Mouse (Mus musculus): ENCODE results near the gene Fhl1. TPM values are rescaled to one million over a fixed set of nuclear protein-coding genes. Genes with fewer than 3 reads are reported as not detected.

The Fhl1 gene
- polyA plus RNA-seq, 1 experiment: 74.2 TPM

DNA sequence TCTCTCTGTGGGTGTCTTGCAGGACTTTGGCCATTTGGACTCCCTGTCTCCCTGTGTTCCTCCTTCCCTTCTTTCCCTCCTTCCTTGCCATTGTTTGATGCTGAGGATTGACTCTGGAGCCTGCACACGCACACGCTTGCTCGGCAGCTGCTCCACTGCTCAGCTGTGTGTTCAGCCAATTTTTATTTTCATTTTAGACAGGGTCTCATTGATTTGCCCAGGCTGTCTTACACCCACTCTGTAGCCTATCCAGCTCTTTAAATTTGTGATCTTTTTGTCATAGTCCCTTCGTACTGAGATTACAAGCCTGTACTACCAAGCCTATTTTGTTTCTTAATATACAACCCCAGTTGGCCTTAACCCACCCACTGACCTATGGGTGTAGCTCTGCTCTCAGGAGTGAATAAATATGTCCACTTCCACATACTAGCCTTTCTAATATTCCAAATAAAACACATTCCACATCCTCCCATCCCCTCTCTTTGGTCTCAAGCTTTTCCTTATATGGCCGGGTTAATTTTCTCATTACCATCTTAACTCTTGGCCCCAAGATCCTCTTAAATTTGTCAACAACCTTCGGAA is 34.3 kb upstream of the Fhl1 start:
- no peaks in the 10 kb centered on the region for H3K79me2 ChIP-seq (ENCODE audit: control insufficient read depth, insufficient read depth)
- H3ac ChIP-seq (ENCODE audit: control insufficient read depth, insufficient read length): no peak overlapping the region
- TF ChIP-seq TCF12 (IDR thresholded peaks at IDR 0.05; ENCODE audit: insufficient read depth, poor library complexity, severe bottlenecking) (no peak), SRF (IDR thresholded peaks at IDR 0.05; ENCODE audit: control insufficient read depth, insufficient read length, low read depth) (no peak), E2F4 (IDR thresholded peaks at IDR 0.05; ENCODE audit: insufficient read depth) (no peak), POLR2AphosphoS2 (IDR thresholded peaks at IDR 0.05; ENCODE audit: insufficient read length, low read depth) (no peak), MYOD1 (IDR thresholded peaks at IDR 0.05; ENCODE audit: control insufficient read depth in 1 of 3, insufficient read length in 2 of 3, low read depth in 2 of 3) (peak in 2 of 3 experiments; percentile 10 to 20), USF1 (IDR thresholded peaks at IDR 0.05; ENCODE audit: low read depth) (no peak), MAX (IDR thresholded peaks at IDR 0.05; ENCODE audit: low read depth) (no peak)
- H3K27me3 ChIP-seq (ENCODE audit: control insufficient read depth, insufficient read depth, insufficient read length): no peaks in the 10 kb centered on the region
- no peaks in the 10 kb centered on the region for H3K36me3 ChIP-seq (ENCODE audit: control insufficient read depth, insufficient read depth)
- no peak overlapping the region for H3K4me3 ChIP-seq
- H3K4me2 ChIP-seq (ENCODE audit: low read depth): peak overlapping the region; percentile 37

- TF ChIP-seq USF1 (IDR thresholded peaks at IDR 0.05; ENCODE audit: low read depth) (no peak), MYOD1 (IDR thresholded peaks at IDR 0.05; ENCODE audit: control insufficient read depth in 1 of 3, insufficient read length in 2 of 3, low read depth in 2 of 3) (peak in 1 of 3 experiments; percentile 26)
- no peak overlapping the region for H3ac ChIP-seq (ENCODE audit: control insufficient read depth, insufficient read length)
- peak overlapping the region; percentile 37 for H3K4me2 ChIP-seq (ENCODE audit: low read depth)
- no peak overlapping the region for H3K4me3 ChIP-seq
- no peaks in the 10 kb centered on the region for H3K27me3 ChIP-seq (ENCODE audit: control insufficient read depth, insufficient read depth, insufficient read length)
- H3K79me2 ChIP-seq (ENCODE audit: control insufficient read depth, insufficient read depth): no peaks in the 10 kb centered on the region
- no peaks in the 10 kb centered on the region for H3K36me3 ChIP-seq (ENCODE audit: control insufficient read depth, insufficient read depth)
Measured at GRCm38 (mm10) chrX:56697886-56698285, 33.7 kb upstream of the Fhl1 start.

- Histone ChIP-seq H3K36me3 (ENCODE audit: control insufficient read depth, insufficient read depth) (no peaks in the 10 kb centered on the region), H3K27me3 (ENCODE audit: control insufficient read depth, insufficient read depth, insufficient read length) (no peaks in the 10 kb centered on the region), H3K79me2 (ENCODE audit: control insufficient read depth, insufficient read depth) (no peaks in the 10 kb centered on the region), H3K4me2 (ENCODE audit: low read depth) (no peak overlapping the region), H3ac (ENCODE audit: control insufficient read depth, insufficient read length) (no peak overlapping the region), H3K4me3 (no peak overlapping the region)
- TF ChIP-seq TCF12 (IDR thresholded peaks at IDR 0.05; ENCODE audit: insufficient read depth, poor library complexity, severe bottlenecking): no peak
- TF ChIP-seq SRF (IDR thresholded peaks at IDR 0.05; ENCODE audit: control insufficient read depth, insufficient read length, low read depth): no peak
- TF ChIP-seq POLR2AphosphoS2 (IDR thresholded peaks at IDR 0.05; ENCODE audit: insufficient read length, low read depth): no peak
- TF ChIP-seq MYOD1 (IDR thresholded peaks at IDR 0.05; ENCODE audit: control insufficient read depth in 1 of 3, insufficient read length in 2 of 3, low read depth in 2 of 3): no peak
- TF ChIP-seq POLR2A (IDR thresholded peaks at IDR 0.05; ENCODE audit: insufficient read length, low read depth): no peak
- TF ChIP-seq MAX (IDR thresholded peaks at IDR 0.05; ENCODE audit: low read depth): no peak
- TF ChIP-seq CEBPB (IDR thresholded peaks at IDR 0.05; ENCODE audit: insufficient read depth, poor library complexity, severe bottlenecking): no peak
- no peak for TF ChIP-seq REST (IDR thresholded peaks at IDR 0.05; ENCODE audit: insufficient read depth, insufficient read length)
- TF ChIP-seq TCF3 (IDR thresholded peaks at IDR 0.05; ENCODE audit: insufficient read length, low read depth): no peak
- TF ChIP-seq USF1 (IDR thresholded peaks at IDR 0.05; ENCODE audit: low read depth): no peak
- TF ChIP-seq MYOG (IDR thresholded peaks at IDR 0.05; ENCODE audit: control insufficient read depth in 1 of 3, insufficient read depth in 1 of 3, insufficient read length in 2 of 3, low read depth in 2 of 3): no peak
- TF ChIP-seq E2F4 (IDR thresholded peaks at IDR 0.05; ENCODE audit: insufficient read depth): no peak
Measured at GRCm38 (mm10) chrX:56701261-56701660, 30.3 kb upstream of the Fhl1 start.

- TF ChIP-seq MAX (IDR thresholded peaks at IDR 0.05; ENCODE audit: low read depth): no peak
- peak in 1 of 3 experiments; percentile 34 for TF ChIP-seq MYOD1 (IDR thresholded peaks at IDR 0.05; ENCODE audit: control insufficient read depth in 1 of 3, insufficient read length in 2 of 3, low read depth in 2 of 3)
- TF ChIP-seq SRF (IDR thresholded peaks at IDR 0.05; ENCODE audit: control insufficient read depth, insufficient read length, low read depth): no peak
- TF ChIP-seq MYOG (IDR thresholded peaks at IDR 0.05; ENCODE audit: control insufficient read depth in 1 of 3, insufficient read depth in 1 of 3, insufficient read length in 2 of 3, low read depth in 2 of 3): no peak
- TF ChIP-seq REST (IDR thresholded peaks at IDR 0.05; ENCODE audit: insufficient read depth, insufficient read length): no peak
- no peak for TF ChIP-seq TCF12 (IDR thresholded peaks at IDR 0.05; ENCODE audit: insufficient read depth, poor library complexity, severe bottlenecking)
- H3K27me3 ChIP-seq (ENCODE audit: control insufficient read depth, insufficient read depth, insufficient read length): no peaks in the 10 kb centered on the region
- peak overlapping the region; percentile 40 for H3K4me2 ChIP-seq (ENCODE audit: low read depth)
- no peak overlapping the region for H3ac ChIP-seq (ENCODE audit: control insufficient read depth, insufficient read length)
- no peak overlapping the region for H3K4me3 ChIP-seq
- H3K36me3 ChIP-seq (ENCODE audit: control insufficient read depth, insufficient read depth): no peaks in the 10 kb centered on the region
- no peaks in the 10 kb centered on the region for H3K79me2 ChIP-seq (ENCODE audit: control insufficient read depth, insufficient read depth)
Measured at GRCm38 (mm10) chrX:56703965-56704562, 27.5 kb upstream of the Fhl1 start.

GRCm38 (mm10) chrX:56708592-56709370 is 22.8 kb upstream of the Fhl1 start:
- Histone ChIP-seq H3K4me2 (ENCODE audit: low read depth) (no peak overlapping the region), H3K36me3 (ENCODE audit: control insufficient read depth, insufficient read depth) (no peaks in the 10 kb centered on the region), H3K4me3 (no peak overlapping the region), H3K27me3 (ENCODE audit: control insufficient read depth, insufficient read depth, insufficient read length) (no peaks in the 10 kb centered on the region), H3K79me2 (ENCODE audit: control insufficient read depth, insufficient read depth) (no peaks in the 10 kb centered on the region), H3ac (ENCODE audit: control insufficient read depth, insufficient read length) (no peak overlapping the region)
- TF ChIP-seq TCF12 (IDR thresholded peaks at IDR 0.05; ENCODE audit: insufficient read depth, poor library complexity, severe bottlenecking) (no peak), USF1 (IDR thresholded peaks at IDR 0.05; ENCODE audit: low read depth) (no peak), REST (IDR thresholded peaks at IDR 0.05; ENCODE audit: insufficient read depth, insufficient read length) (no peak), SRF (IDR thresholded peaks at IDR 0.05; ENCODE audit: control insufficient read depth, insufficient read length, low read depth) (no peak), POLR2AphosphoS2 (IDR thresholded peaks at IDR 0.05; ENCODE audit: insufficient read length, low read depth) (no peak), CEBPB (IDR thresholded peaks at IDR 0.05; ENCODE audit: insufficient read depth, poor library complexity, severe bottlenecking) (no peak), TCF3 (IDR thresholded peaks at IDR 0.05; ENCODE audit: insufficient read length, low read depth) (no peak), MYOD1 (IDR thresholded peaks at IDR 0.05; ENCODE audit: control insufficient read depth in 1 of 3, insufficient read length in 2 of 3, low read depth in 2 of 3) (no peak), POLR2A (IDR thresholded peaks at IDR 0.05; ENCODE audit: insufficient read length, low read depth) (no peak), MAX (IDR thresholded peaks at IDR 0.05; ENCODE audit: low read depth) (no peak), E2F4 (IDR thresholded peaks at IDR 0.05; ENCODE audit: insufficient read depth) (no peak), MYOG (IDR thresholded peaks at IDR 0.05; ENCODE audit: control insufficient read depth in 1 of 3, insufficient read depth in 1 of 3, insufficient read length in 2 of 3, low read depth in 2 of 3) (no peak)
